Mouse (Mus musculus) midbrain, embryonic 11.5 days (tissue): ENCODE measurements around the gene Ncoa3. TPM values are rescaled to one million over a fixed set of nuclear protein-coding genes. Genes with fewer than 3 reads are reported as not detected.

ENCODE experiments used
- ATAC-seq: fragments of 200-750 bp; cut with Nextera tagmentation; 2 replicates; pipeline ENCODE4 v1.8.0; 2017; ENCODE audit warnings: moderate TSS enrichment, moderate library complexity; ENCODE audit not compliant: low FRiP score
- DNase-seq: peaks from one replicate; pipeline ENCODE4 v3.0.0; 2015; ENCODE audit warnings: low spot score; ENCODE audit errors: missing footprints
- H3K27ac ChIP-seq: fragments of 300-500 bp; sonication (generic); 2 replicates; pipeline ENCODE4 v1.5.1; 2014; ENCODE audit warnings: low read depth, low read length
- H3K27me3 ChIP-seq: fragments of 300-500 bp; sonication (generic); 2 replicates; pipeline ENCODE4 v1.6.1; 2014; ENCODE audit warnings: mild to moderate bottlenecking, low read length, moderate library complexity, mixed read lengths; ENCODE audit not compliant: control insufficient read depth, insufficient read depth
- H3K36me3 ChIP-seq: fragments of 300-500 bp; sonication (generic); 2 replicates; pipeline ENCODE4 v1.6.1; 2014; ENCODE audit warnings: mild to moderate bottlenecking, low read length, moderate library complexity, mixed read lengths; ENCODE audit not compliant: control insufficient read depth, insufficient read depth
- H3K4me1 ChIP-seq: fragments of 300-500 bp; sonication (generic); 2 replicates; pipeline ENCODE4 v1.6.1; 2014; ENCODE audit warnings: low read length; ENCODE audit not compliant: control insufficient read depth, insufficient read depth
- H3K4me2 ChIP-seq: fragments of 300-500 bp; sonication (generic); 2 replicates; pipeline ENCODE4 v1.6.1; 2014; ENCODE audit warnings: mild to moderate bottlenecking, moderate library complexity
- H3K4me3 ChIP-seq: fragments of 300-500 bp; sonication (generic); 2 replicates; pipeline ENCODE4 v1.5.1; 2014; ENCODE audit warnings: low read depth, low read length
- H3K9ac ChIP-seq: fragments of 300-500 bp; sonication (generic); 2 replicates; pipeline ENCODE4 v1.6.1; 2014; ENCODE audit warnings: low read length
- H3K9me3 ChIP-seq: fragments of 300-500 bp; sonication (generic); 2 replicates; pipeline ENCODE4 v1.6.1; 2016; ENCODE audit warnings: low read length; ENCODE audit not compliant: control insufficient read depth
- WGBS: fragments of 180-500 bp; shearing (Covaris S2); extraction: QIAGEN DNeasy Blood & Tissue Kit; methylation state at CpG from one replicate; pipeline ENCODE4 v1.1.7; 2014; 5-methylcytosine and 5-hydroxymethylcytosine counted together
- polyA plus RNA-seq: library from polyadenylated mRNA; unstranded; fragments of >200 nt; fragmentation: Nextera tagmentation; extraction: Ambion mirVana; gene quantifications from 2 replicates; pipeline ENCODE4 v1.2.1, GENCODE M21; 2014

Gene Ncoa3
- polyA plus RNA-seq, 1 experiment from 2014 or later: 17.4 TPM

- H3K4me2 ChIP-seq: no peak overlapping the region
- no peak for ATAC-seq
- no peaks in the 10 kb centered on the region for H3K27me3 ChIP-seq
These were observed 11.0 kb upstream of the Ncoa3 start for GRCm38 (mm10) chr2:165981248-165981977.

GRCm38 (mm10) chr2:165982512-165983389 is 9.7 kb upstream of the Ncoa3 start:
- no peak for DNase-seq
- no peak overlapping the region for H3K9ac ChIP-seq
- ATAC-seq: no peak
- peaks cover 3% of the 10 kb centered on the region; the same call in 1 of the 2 replicates for H3K4me1 ChIP-seq
- H3K36me3 ChIP-seq: no peaks in the 10 kb centered on the region
- H3K9me3 ChIP-seq: no peaks in the 10 kb centered on the region
- no peak overlapping the region for H3K4me3 ChIP-seq
- 64% methylated on average over 16 of the region's 16 CpGs for WGBS
- H3K27ac ChIP-seq: 0 out of 2 replicates have a peak overlapping the region, but pooled peaks have one; percentile 14
- no peaks in the 10 kb centered on the region for H3K27me3 ChIP-seq
- H3K4me2 ChIP-seq: no peak overlapping the region

More at GRCm38 (mm10) chr2:165981248-165981977, 11.0 kb upstream of the Ncoa3 start:
- 65% methylated on average over 6 of the region's 6 CpGs for WGBS
- Histone ChIP-seq H3K4me1 (no peaks in the 10 kb centered on the region), H3K4me3 (no peak overlapping the region), H3K9ac (no peak overlapping the region), H3K9me3 (no peaks in the 10 kb centered on the region), H3K27ac (no peak overlapping the region), H3K36me3 (no peaks in the 10 kb centered on the region)
- DNase-seq: no peak

- 96% methylated on average over 1 of the region's 1 CpGs for WGBS
- H3K27me3 ChIP-seq: no peaks in the 10 kb centered on the region
- no peak for DNase-seq
- H3K4me3 ChIP-seq: no peak overlapping the region
- no peak for ATAC-seq
- no peak overlapping the region for H3K27ac ChIP-seq
- H3K9me3 ChIP-seq: no peaks in the 10 kb centered on the region
- H3K4me1 ChIP-seq: peaks cover 6% of the 10 kb centered on the region
- H3K36me3 ChIP-seq: no peaks in the 10 kb centered on the region
- no peak overlapping the region for H3K4me2 ChIP-seq
- no peak overlapping the region for H3K9ac ChIP-seq
These were observed 8.1 kb upstream of the Ncoa3 start for GRCm38 (mm10) chr2:165984318-165984717.

GRCm38 (mm10) chr2:165984891-165985290 is 7.5 kb upstream of the Ncoa3 start:
- ATAC-seq: no peak
- 92% methylated on average over 6 of the region's 6 CpGs for WGBS

GRCm38 (mm10) chr2:165985581-165985980 is 6.9 kb upstream of the Ncoa3 start:
- no peaks in the 10 kb centered on the region for H3K36me3 ChIP-seq
- H3K4me2 ChIP-seq: no peak overlapping the region
- DNase-seq (no peak), ATAC-seq (no peak)
- no peak overlapping the region for H3K9ac ChIP-seq
- H3K4me1 ChIP-seq: peaks cover 6% of the 10 kb centered on the region
- no peak overlapping the region for H3K4me3 ChIP-seq
- no peaks in the 10 kb centered on the region for H3K9me3 ChIP-seq
- no peaks in the 10 kb centered on the region for H3K27me3 ChIP-seq
- 90% methylated on average over 11 of the region's 11 CpGs for WGBS
- no peak overlapping the region for H3K27ac ChIP-seq

More at GRCm38 (mm10) chr2:165984891-165985290, 7.5 kb upstream of the Ncoa3 start:
- Histone ChIP-seq H3K4me3 (no peak overlapping the region), H3K36me3 (no peaks in the 10 kb centered on the region), H3K27me3 (no peaks in the 10 kb centered on the region), H3K4me1 (peaks cover 6% of the 10 kb centered on the region), H3K9ac (no peak overlapping the region), H3K4me2 (no peak overlapping the region), H3K9me3 (no peaks in the 10 kb centered on the region), H3K27ac (no peak overlapping the region)
- no peak for DNase-seq

GRCm38 (mm10) chr2:165986921-165987453 is 5.4 kb upstream of the Ncoa3 start:
- ATAC-seq (peak; percentile 44; the same call in 1 of the 2 replicates), DNase-seq (peak; percentile 95)
- WGBS: 3% methylated on average over 23 of the region's 23 CpGs
- H3K36me3 ChIP-seq: no peaks in the 10 kb centered on the region
- H3K9me3 ChIP-seq: no peaks in the 10 kb centered on the region
- H3K4me3 ChIP-seq: peak overlapping the region; percentile 35
- peak overlapping the region; percentile 53 for H3K9ac ChIP-seq
- H3K27ac ChIP-seq: no peak overlapping the region
- peak overlapping the region; percentile 57 for H3K4me2 ChIP-seq
- H3K27me3 ChIP-seq: no peaks in the 10 kb centered on the region
- H3K4me1 ChIP-seq: peaks cover 6% of the 10 kb centered on the region

- H3K36me3 ChIP-seq: no peaks in the 10 kb centered on the region
- H3K4me2 ChIP-seq: peak overlapping the region; percentile 93
- no peak overlapping the region for H3K27ac ChIP-seq
- DNase-seq (no peak), ATAC-seq (peak; percentile 65)
- H3K27me3 ChIP-seq: no peaks in the 10 kb centered on the region
- H3K4me3 ChIP-seq: peak overlapping the region; percentile 94
- peak overlapping the region; percentile 94 for H3K9ac ChIP-seq
- 5% methylated on average over 35 of the region's 35 CpGs for WGBS
- peaks cover 3% of the 10 kb centered on the region; the same call in 1 of the 2 replicates for H3K9me3 ChIP-seq
- H3K4me1 ChIP-seq: peaks cover 5% of the 10 kb centered on the region
These were observed 901 bp downstream of the Ncoa3 start for GRCm38 (mm10) chr2:165993173-165993900.

GRCm38 (mm10) chr2:165994341-165994740 is 1.9 kb downstream of the Ncoa3 start:
- no peak overlapping the region for H3K4me3 ChIP-seq
- H3K27me3 ChIP-seq: no peaks in the 10 kb centered on the region
- ATAC-seq: no peak
- 96% methylated on average over 4 of the region's 4 CpGs for WGBS
- H3K9ac ChIP-seq: no peak overlapping the region
- DNase-seq: no peak
- peaks cover 3% of the 10 kb centered on the region; the same call in 1 of the 2 replicates for H3K9me3 ChIP-seq
- H3K27ac ChIP-seq: no peak overlapping the region
- peaks cover 12% of the 10 kb centered on the region for H3K4me1 ChIP-seq
- H3K4me2 ChIP-seq: no peak overlapping the region; the same call in 1 of the 2 replicates
- no peaks in the 10 kb centered on the region for H3K36me3 ChIP-seq
